Mouse (Mus musculus): ENCODE results near the gene Lrrn2.

DNA sequence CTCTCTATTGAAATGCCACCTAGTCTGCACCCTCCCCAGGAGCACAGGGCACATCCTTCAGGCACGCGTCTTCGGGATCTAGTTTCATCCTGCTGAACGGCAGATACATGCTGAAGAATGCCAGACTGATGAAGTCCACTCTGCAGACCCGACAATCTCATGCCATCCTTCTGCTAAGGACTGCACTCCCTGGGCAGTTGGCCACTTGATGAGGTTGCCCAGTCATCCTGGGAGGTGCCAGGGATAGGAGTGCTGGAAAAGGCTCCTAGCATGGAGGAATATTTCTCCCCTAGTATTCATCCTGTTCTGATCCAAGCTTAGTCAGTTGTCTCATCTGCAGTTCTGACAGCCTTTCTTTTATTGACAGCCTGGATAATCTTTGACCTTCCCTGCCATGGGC is 20.9 kb downstream of the Lrrn2 start:
- TF ChIP-seq CTCF (IDR thresholded peaks at IDR 0.05; ENCODE audit: low read depth) (no peak), EP300 (IDR thresholded peaks at IDR 0.05; ENCODE audit: low read depth) (no peak)

Data from liver, postnatal 0 days (tissue).